Mouse (Mus musculus): ENCODE measurements around the gene Anln. TPM values are rescaled to one million over a fixed set of nuclear protein-coding genes. Genes with fewer than 3 reads are reported as not detected.
A peak's percentile ranks its signal among the peaks of the same experiment; 100 is the strongest.
"Not testable (repeated sequence)": the region's sequence is repeated elsewhere in the genome, so short reads cannot be mapped to it uniquely, and the experiment has no call there.

The Anln gene
- total RNA-seq, 2 experiments from 2014 or later: 12.1 to 12.5 TPM

DNA sequence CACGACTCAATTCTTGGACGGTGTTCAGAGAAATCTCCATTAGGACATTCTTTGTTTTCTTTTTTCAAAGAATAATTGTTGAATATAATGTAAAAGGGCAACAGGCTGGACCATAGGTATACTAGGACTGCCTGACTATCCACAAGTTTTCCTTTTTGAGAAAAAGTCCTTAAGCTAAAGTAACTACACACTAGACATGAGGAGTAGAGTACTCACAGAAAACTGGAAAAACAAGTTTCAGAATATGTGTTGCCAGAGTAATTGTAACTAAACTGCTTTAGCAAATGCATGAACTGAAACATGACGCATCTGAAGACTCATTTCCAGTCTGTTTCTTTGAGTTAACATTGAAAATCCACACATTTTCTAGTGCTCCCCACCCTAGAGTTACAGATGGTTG, 16.4 kb upstream of the Anln start:
- no peak for DNase-seq (ENCODE audit: low spot score in 2 of 2)
- intact Hi-C loops (cut with DNase I): no loop called here

- DNase-seq (ENCODE audit: low spot score in 2 of 2); intact Hi-C loops (cut with DNase I): not testable (repeated sequence)
Measured at GRCm38 (mm10) chr9:22403501-22403900, 14.5 kb upstream of the Anln start.

GRCm38 (mm10) chr9:22402976-22403375, 14.0 kb upstream of the Anln start:
- intact Hi-C loops (cut with DNase I): no loop called here
- no peak for DNase-seq (ENCODE audit: low spot score in 2 of 2)

DNA sequence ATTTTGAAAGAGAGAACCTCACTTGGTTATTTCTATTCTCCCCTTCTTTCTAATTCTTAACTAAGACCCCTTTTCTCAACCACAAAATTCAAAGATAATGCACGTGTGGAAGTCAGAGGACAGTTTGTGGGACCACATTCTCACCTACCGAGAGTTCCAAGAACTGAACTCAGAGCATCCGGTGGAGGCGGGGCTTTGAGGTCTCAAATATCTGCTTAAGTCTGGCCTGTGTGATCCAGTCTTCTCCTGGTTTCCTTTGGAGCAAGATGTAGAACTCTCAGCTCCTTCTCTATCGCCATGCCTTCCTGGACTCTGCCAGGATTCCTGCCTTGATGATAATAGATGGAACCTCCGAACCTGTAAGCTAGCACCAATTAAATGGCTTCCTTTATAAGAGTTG, 13.0 kb upstream of the Anln start:
- intact Hi-C loops (cut with DNase I): no loop called here
- DNase-seq (ENCODE audit: low spot score in 2 of 2): no peak

- intact Hi-C loops (cut with DNase I): no loop called here
- DNase-seq (ENCODE audit: low spot score in 2 of 2): no peak
Measured at GRCm38 (mm10) chr9:22399021-22399420, 10.0 kb upstream of the Anln start.

DNA sequence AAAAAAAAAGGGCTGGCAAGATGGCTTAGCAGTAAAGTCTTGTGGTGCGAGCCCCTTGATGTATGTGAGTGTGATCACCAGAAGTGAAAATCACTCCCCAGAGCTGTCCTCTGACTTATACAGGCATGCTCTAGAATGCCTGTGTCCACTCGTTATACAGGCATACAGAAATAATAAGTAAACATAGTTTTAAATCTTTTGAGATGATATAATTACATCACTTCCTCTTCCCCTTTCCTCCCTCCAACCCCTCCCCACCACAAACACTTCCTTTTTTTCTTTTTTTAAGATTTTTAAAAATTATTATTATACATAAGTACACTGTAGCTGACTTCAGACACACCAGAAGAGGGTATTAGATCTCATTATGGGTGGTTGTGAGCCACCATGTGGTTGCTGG, 5.7 kb upstream of the Anln start:
- intact Hi-C loops (cut with DNase I): no loop called here
- no peak for DNase-seq (ENCODE audit: low spot score in 2 of 2)

DNA sequence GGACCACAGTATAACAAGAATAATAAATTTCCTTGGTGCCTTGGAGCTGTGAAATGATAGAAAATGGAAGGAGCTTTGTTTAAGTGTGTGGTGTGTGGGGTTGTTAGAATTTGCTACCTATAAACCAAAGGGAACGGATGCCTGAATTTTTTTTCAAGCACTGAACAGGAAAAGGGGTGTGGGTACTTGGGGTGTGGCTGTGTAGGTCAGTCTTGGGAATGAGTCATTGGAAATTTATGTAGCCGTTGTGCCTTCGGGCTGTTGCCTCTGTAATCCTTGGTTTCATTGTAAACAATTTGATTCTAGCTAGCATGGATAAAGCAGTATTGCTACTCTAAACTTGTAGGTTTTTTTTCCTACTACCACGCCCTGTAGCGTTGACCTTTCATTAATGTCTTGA, 1.4 kb upstream of the Anln start:
- intact Hi-C loops (cut with DNase I): no loop called here
- DNase-seq (ENCODE audit: low spot score in 2 of 2): no peak

DNA sequence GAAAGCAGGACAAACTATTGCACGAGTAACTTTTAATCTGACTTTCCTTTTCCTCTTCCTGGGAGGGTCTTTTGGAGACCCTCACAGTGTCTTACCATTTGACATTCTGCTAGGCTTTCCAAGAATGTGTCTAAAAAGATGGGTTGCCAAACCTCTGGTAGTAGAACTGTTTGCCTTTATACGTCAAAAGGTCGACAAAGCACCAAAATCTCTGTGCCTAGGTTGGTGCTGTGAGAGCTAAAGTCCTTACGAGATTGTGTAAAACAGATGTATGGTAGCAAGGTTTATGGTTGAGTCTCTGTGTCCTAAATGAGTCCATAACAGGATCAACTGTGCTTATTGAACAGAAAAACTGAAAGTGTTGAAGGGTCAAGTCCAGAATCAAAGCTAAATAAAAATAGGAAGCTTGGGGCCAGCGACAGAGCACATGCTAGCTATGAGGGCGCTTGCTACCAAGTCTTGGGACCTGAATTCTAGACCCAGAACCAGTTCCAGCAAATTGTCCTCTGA, 803 bp upstream of the Anln start:
- intact Hi-C loops (cut with DNase I): no loop called here

GRCm38 (mm10) chr9:22388401-22388980, 497 bp downstream of the Anln start:
- intact Hi-C loops (cut with DNase I): no loop called here
- DNase-seq (ENCODE audit: low spot score in 2 of 2): no peak

More for the DNA sequence above, 803 bp upstream of the Anln start:
- DNase-seq (ENCODE audit: low spot score in 2 of 2): no peak

DNA sequence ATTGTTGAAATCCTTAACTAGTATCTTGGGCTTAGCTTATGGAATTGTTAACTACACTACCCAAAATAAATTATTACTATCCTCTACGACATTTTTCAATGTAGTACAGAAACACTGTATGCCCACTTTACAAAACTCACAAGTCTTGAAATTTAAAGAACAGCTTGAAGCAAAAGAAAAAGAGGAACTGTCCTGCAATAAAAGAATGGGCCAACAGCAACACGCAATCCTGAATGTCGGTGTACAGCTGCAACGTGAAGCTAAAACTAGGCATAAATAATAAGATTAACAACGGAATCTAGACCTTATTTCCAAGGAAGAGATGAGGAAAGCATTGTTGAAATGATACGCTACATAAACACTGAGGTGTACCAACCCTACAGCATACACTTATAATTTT, 1.1 kb downstream of the Anln start:
- intact Hi-C loops (cut with DNase I): no loop called here
- no peak for DNase-seq (ENCODE audit: low spot score in 2 of 2)

- intact Hi-C loops (cut with DNase I): no loop called here
- no peak for DNase-seq (ENCODE audit: low spot score in 2 of 2)
Measured at GRCm38 (mm10) chr9:22385890-22386289, 3.1 kb downstream of the Anln start.

- intact Hi-C loops (cut with DNase I): no loop called here
- DNase-seq (ENCODE audit: low spot score in 2 of 2): peak in 1 of 2 experiments; percentile 11
Measured at GRCm38 (mm10) chr9:22376086-22376485, 12.9 kb downstream of the Anln start.

- intact Hi-C loops (cut with DNase I): no loop called here
- no peak for DNase-seq (ENCODE audit: low spot score in 2 of 2)
Measured at GRCm38 (mm10) chr9:22372760-22373159, 16.2 kb downstream of the Anln start.

- intact Hi-C loops (cut with DNase I): no loop called here
- no peak for DNase-seq (ENCODE audit: low spot score in 2 of 2)
Measured at GRCm38 (mm10) chr9:22368030-22368429, 21.0 kb downstream of the Anln start.

DNA sequence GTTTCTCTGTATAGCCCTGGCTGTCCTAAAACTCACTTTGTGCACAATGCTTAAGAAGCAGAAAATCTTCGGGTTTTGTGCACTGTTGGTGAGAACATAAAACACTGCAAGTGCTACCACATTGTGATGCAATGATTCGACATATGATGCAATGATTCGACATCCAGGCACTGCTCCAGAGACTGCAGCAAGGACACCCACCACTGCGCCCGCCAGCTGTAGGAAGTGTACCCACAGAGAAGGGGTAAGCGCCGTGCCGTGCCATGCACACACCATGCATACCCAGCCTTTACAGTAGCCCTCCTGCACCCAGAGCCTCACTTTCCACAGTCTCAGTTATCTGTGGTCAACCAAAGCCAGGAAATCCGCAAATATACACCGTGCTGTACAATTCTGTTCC, 22.4 kb downstream of the Anln start:
- peak in 1 of 2 experiments; percentile 11 for DNase-seq (ENCODE audit: low spot score in 2 of 2)
- intact Hi-C loops (cut with DNase I): no loop called here

GRCm38 (mm10) chr9:22366221-22366620, 22.8 kb downstream of the Anln start:
- no peak for DNase-seq (ENCODE audit: low spot score in 2 of 2)

GRCm38 (mm10) chr9:22360916-22361315, 28.1 kb downstream of the Anln start:
- DNase-seq (ENCODE audit: low spot score in 2 of 2): no peak
- intact Hi-C loops (cut with DNase I): no loop called here

More at GRCm38 (mm10) chr9:22366221-22366620, 22.8 kb downstream of the Anln start:
- intact Hi-C loops (cut with DNase I): no loop called here

- no peak for DNase-seq (ENCODE audit: low spot score in 2 of 2)
- intact Hi-C loops (cut with DNase I): no loop called here
Measured at GRCm38 (mm10) chr9:22355919-22356318, 33.1 kb downstream of the Anln start.

DNA sequence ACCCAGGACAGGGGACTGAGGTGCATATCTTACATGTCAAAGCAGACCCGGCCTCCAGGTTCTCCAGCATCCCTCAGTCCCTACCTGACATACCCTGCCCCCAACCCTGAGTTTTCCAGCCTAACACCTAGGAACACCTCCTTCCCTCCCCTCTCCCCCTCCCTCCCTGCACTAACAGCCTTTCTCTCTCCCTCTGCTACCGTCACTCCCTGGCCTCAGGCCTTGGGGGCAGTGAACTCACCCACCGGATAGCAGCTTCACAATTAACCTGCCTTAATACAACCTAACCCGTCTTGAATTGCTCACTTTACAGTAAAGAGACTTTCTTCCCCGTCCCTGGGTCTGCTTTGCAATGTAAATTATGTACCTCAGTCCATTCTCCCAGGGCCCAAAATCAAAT, 35.1 kb downstream of the Anln start:
- no peak for DNase-seq (ENCODE audit: low spot score in 2 of 2)
- intact Hi-C loops (cut with DNase I): no loop called here

GRCm38 (mm10) chr9:22353465-22353864, 35.5 kb downstream of the Anln start:
- intact Hi-C loops (cut with DNase I): no loop called here
- DNase-seq (ENCODE audit: low spot score in 2 of 2): no peak

DNA sequence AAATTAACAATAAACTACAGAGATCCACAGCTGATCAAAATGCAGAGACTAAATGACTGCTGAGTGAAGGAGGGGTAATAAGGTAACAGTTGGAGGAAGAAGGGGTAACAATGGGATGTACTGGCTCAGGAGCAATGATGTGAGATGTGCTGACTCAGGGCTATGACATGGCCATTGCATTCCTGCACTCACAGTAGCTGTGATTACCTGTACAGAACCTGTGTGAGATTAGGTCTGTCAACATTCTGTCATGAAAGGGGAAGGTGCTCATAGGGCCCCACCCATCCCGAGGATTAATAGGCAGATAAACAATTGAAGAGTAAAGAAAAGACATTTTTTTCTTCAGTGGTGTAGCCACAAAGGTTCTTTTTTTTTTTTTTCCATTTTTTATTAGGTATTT, 48.7 kb downstream of the Anln start:
- no peak for DNase-seq (ENCODE audit: low spot score in 2 of 2)
- intact Hi-C loops (cut with DNase I): no loop called here

DNA sequence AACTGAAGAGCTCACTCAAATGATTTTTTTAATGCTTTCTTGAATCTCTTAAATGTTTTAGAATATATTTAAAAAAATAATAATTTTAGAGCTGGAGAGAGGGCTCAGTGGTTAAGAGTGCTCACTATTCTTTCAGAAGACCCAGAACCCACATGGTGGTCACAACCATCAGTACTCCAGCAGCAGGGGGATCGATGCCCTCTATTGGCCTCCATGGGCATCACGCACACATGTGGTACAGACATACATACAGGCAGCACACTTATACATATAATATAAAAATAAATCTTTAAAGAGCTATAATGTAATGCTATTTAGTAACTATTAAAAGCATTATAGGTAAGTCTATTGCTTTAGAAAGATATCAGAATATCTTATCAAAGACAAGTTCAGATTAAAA, 51.8 kb downstream of the Anln start:
- intact Hi-C loops (cut with DNase I): no loop called here
- no peak for DNase-seq (ENCODE audit: low spot score in 2 of 2)

Measured in left cerebral cortex, postnatal 36 days (tissue).